Mouse (Mus musculus): ENCODE results near the gene Lhfpl5. TPM values are rescaled to one million over a fixed set of nuclear protein-coding genes. Genes with fewer than 3 reads are reported as not detected.

Lhfpl5 gene
- polyA plus RNA-seq, 1 experiment, result not detected

DNA sequence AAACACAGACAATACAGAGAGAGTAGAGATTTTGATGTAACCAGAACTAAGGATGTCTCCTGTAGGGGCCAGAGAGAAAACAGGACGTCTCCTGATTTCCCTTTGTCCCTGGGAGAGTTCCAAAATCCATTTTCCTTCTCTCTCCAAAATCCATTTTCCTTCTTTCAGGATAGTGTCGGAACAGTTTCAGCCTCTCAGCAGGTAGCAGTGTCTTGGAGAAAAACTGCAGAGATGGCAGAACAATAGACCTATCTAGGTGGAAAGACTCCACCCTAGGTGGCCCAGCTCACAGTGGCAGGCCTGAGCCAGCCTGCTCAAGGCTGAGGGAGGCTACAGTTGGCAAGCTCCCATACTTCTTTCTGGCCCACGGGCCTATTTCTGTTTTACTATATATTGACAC lies 7.9 kb upstream of the Lhfpl5 start:
- Histone ChIP-seq H3K36me3 (replicated peaks; ENCODE audit: low read length) (no peaks in the 10 kb centered on the region), H3K4me1 (peaks cover 4% of the 10 kb centered on the region; the same call in 1 of the 2 replicates), H3K9me3 (no peaks in the 10 kb centered on the region), H3K4me3 (replicated peaks) (no peak overlapping the region), H3K27me3 (replicated peaks) (peaks cover 11% of the 10 kb centered on the region)
- no peak for TF ChIP-seq GATA1 (IDR thresholded peaks at IDR 0.05; ENCODE audit: borderline replicate concordance, low read length)
- no peak for TF ChIP-seq FLI1 (IDR thresholded peaks at IDR 0.05; ENCODE audit: low read length)

DNA sequence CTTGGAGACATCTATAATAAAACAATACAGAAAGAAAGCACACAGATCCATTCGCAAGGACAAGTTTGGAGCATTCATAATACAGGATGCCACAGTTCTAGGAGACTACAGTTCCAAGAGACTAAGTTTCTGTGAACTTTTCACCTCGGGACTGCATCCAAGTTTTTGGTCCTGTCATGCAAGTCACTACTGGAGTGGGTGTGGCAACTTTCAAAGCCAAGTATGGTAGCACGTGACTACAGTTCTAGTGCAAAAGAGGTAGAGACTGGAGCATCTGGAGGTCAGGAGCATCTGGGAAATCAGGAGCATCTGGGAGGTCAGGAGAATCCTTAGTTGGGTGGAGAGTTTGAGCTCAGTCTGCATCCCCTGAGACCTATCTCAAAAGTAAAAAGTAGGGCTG lies 3.6 kb upstream of the Lhfpl5 start:
- Histone ChIP-seq H3K4me3 (replicated peaks) (no peak overlapping the region), H3K27me3 (replicated peaks) (peaks cover 33% of the 10 kb centered on the region), H3K9me3 (no peaks in the 10 kb centered on the region), H3K4me1 (peaks cover 10% of the 10 kb centered on the region), H3K36me3 (replicated peaks; ENCODE audit: low read length) (no peaks in the 10 kb centered on the region)
- TF ChIP-seq FLI1 (IDR thresholded peaks at IDR 0.05; ENCODE audit: low read length) (no peak), GATA1 (IDR thresholded peaks at IDR 0.05; ENCODE audit: borderline replicate concordance, low read length) (no peak)

DNA sequence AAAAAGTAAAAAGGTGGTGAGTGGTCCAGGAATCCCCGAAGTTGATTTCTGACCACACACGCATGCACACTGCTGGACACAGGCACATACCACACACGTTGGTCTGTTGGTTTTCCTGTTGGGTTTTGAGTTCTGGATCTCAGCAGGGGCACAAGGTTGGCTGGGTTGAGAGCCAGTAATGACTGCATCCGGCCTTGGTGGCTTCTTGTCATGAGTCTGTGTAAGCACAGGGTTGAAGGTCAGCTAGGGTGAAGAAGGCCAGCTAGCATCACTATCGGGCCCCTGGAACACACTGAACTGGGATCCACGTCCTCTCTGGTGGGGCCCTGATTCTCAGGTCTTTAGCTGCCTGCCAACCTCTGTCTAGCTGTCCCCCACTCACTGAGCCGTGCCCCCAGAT lies 2.9 kb upstream of the Lhfpl5 start:
- Histone ChIP-seq H3K36me3 (replicated peaks; ENCODE audit: low read length) (no peaks in the 10 kb centered on the region), H3K9me3 (no peaks in the 10 kb centered on the region)
- TF ChIP-seq FLI1 (IDR thresholded peaks at IDR 0.05; ENCODE audit: low read length), result no peak
- no peak for TF ChIP-seq GATA1 (IDR thresholded peaks at IDR 0.05; ENCODE audit: borderline replicate concordance, low read length)

DNA sequence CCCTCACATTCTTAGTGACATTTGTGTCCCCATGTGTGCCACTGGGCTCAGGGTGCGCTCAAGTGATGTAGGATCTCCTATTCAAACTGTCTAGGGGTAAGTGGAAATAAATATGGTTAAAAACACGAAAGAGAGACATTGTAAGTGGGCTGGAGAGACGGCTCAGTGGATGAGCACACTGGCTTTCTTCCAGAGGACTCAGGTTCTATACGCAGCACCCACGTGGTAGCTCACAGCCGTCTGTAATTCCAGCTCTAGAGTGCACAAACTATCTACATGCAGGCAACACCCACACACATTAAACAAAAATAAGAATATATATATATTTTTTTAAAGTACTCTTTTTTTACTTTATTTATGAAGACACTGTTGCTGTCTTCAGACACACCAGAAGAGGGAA lies 2.5 kb upstream of the Lhfpl5 start:
- H3K4me1 ChIP-seq, result peaks cover 10% of the 10 kb centered on the region
- no peak overlapping the region for H3K4me3 ChIP-seq (replicated peaks)
- H3K27me3 ChIP-seq (replicated peaks), result peaks cover 38% of the 10 kb centered on the region
- H3K9me3 ChIP-seq, result no peaks in the 10 kb centered on the region
- TF ChIP-seq FLI1 (IDR thresholded peaks at IDR 0.05; ENCODE audit: low read length), result no peak
- no peaks in the 10 kb centered on the region for H3K36me3 ChIP-seq (replicated peaks; ENCODE audit: low read length)

More for the DNA sequence above, 2.9 kb upstream of the Lhfpl5 start:
- no peak overlapping the region for H3K4me3 ChIP-seq (replicated peaks)
- peaks cover 10% of the 10 kb centered on the region for H3K4me1 ChIP-seq
- peaks cover 35% of the 10 kb centered on the region for H3K27me3 ChIP-seq (replicated peaks)

DNA sequence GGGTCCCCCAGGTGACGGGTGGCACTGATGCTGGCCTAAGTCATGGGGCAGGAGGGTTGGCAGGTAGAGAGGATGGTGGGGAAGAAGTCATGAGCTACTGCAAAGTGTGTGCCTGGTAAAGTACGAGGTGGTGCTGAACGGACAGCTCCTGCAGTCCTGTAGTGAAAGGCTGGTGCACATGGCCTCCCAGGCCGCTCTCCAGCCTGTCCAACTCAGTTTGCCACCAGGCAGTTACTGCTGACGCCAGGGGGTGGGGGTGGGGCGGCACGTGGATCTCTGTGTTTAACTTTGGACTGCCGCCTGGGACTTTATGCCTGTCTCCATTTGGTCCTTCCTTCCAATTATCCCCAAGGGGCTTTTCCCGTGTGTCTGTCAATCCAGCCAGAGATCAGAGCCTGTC lies 5.0 kb downstream of the Lhfpl5 start:
- Histone ChIP-seq H3K27me3 (replicated peaks) (peaks cover 30% of the 10 kb centered on the region), H3K9me3 (no peaks in the 10 kb centered on the region), H3K4me3 (replicated peaks) (peak overlapping the region; percentile 21), H3K36me3 (replicated peaks; ENCODE audit: low read length) (no peaks in the 10 kb centered on the region), H3K4me1 (peaks cover 13% of the 10 kb centered on the region)
- TF ChIP-seq GATA1 (IDR thresholded peaks at IDR 0.05; ENCODE audit: borderline replicate concordance, low read length), result no peak
- TF ChIP-seq FLI1 (IDR thresholded peaks at IDR 0.05; ENCODE audit: low read length), result no peak

DNA sequence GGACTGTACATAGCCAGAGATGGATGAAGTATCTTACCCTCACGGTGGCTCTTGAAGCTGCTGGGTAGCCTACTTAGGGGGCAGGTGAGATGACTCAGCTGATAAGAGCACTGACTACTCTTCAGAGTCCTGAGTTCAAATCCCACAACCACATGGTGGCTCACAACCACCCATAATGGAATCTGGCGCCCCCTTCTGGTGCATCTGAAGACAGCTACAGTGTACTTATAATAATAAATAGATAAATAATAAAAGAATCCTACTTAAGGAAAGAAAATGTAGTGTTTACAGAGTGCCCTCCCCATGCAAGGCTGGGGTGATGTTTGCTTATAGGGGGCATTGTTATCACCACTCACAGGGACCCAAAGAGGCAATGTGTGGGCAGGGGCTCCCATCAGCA lies 5.6 kb downstream of the Lhfpl5 start:
- Histone ChIP-seq H3K4me3 (replicated peaks) (no peak overlapping the region), H3K36me3 (replicated peaks; ENCODE audit: low read length) (no peaks in the 10 kb centered on the region), H3K4me1 (peaks cover 7% of the 10 kb centered on the region), H3K27me3 (replicated peaks) (peaks cover 23% of the 10 kb centered on the region), H3K9me3 (no peaks in the 10 kb centered on the region)
- no peak for TF ChIP-seq GATA1 (IDR thresholded peaks at IDR 0.05; ENCODE audit: borderline replicate concordance, low read length)
- no peak for TF ChIP-seq FLI1 (IDR thresholded peaks at IDR 0.05; ENCODE audit: low read length)

DNA sequence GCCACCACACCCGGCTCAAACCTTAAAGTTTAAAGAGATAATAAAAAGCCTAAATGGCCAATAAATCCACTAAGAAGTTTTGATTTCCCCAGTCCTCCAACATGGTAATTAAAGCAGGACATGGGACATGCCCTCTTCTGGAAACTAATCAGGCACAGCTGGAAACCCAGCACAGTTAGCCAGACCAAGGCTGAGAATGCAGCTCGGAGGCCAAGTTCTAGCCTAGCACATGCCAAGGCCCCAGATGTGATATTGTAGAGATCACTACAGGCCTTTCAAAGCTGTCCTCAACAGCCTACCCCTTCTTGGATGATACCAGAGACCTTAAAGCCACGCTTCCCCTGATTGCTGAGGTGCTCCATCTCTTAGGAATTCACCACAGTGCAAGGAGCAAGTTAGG lies 11.1 kb downstream of the Lhfpl5 start:
- TF ChIP-seq FLI1 (IDR thresholded peaks at IDR 0.05; ENCODE audit: low read length), result no peak
- no peak for TF ChIP-seq GATA1 (IDR thresholded peaks at IDR 0.05; ENCODE audit: borderline replicate concordance, low read length)
- Histone ChIP-seq H3K4me3 (replicated peaks) (no peak overlapping the region), H3K4me1 (peaks cover 13% of the 10 kb centered on the region), H3K36me3 (replicated peaks; ENCODE audit: low read length) (peaks cover 44% of the 10 kb centered on the region), H3K27me3 (replicated peaks) (peaks cover 2% of the 10 kb centered on the region), H3K9me3 (no peaks in the 10 kb centered on the region)

DNA sequence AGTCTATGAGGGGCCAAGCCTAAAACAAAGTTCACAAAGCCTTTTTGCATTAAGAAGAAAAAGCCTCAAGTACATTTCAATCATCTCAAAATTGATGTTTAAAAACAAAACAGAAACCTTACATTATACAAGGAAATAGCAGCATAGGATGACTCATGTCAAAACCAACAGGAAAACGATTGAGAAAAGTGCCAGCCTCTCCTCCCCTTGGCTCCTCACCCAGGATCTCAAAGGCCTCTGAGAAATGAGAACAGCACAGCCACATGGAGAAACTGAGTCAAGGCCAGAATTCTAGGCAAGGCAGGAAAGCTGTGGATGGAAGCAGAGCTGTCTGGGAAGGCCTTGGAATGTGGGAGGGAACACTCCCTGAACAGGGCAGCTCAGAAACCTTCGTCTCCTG lies 13.2 kb downstream of the Lhfpl5 start:
- H3K9me3 ChIP-seq, result no peaks in the 10 kb centered on the region
- no peak for TF ChIP-seq FLI1 (IDR thresholded peaks at IDR 0.05; ENCODE audit: low read length)
- peaks cover 22% of the 10 kb centered on the region for H3K4me1 ChIP-seq
- peaks cover under 1% of the 10 kb centered on the region for H3K27me3 ChIP-seq (replicated peaks)
- peaks cover 65% of the 10 kb centered on the region for H3K36me3 ChIP-seq (replicated peaks; ENCODE audit: low read length)
- H3K4me3 ChIP-seq (replicated peaks), result no peak overlapping the region

DNA sequence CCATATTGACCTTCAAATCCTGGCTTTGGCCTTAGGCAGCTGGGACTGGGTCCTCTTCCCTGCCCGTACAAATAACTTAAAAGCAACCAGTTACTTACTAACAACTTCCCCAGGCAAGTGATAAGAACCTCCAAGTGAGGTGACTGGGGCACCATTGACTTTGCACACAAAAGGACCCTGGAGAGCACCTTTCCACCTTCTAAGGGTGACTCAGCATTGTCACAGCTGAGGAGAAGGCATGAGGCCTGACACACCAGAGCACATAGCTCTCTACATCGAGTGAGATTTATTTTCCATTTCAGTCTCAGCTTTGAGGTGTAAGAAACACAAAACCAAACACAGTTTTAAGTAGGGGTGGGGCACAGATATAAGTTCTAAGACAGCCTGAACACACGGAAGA lies 15.2 kb downstream of the Lhfpl5 start:
- H3K9me3 ChIP-seq, result no peaks in the 10 kb centered on the region
- peaks cover 81% of the 10 kb centered on the region for H3K36me3 ChIP-seq (replicated peaks; ENCODE audit: low read length)
- TF ChIP-seq GATA1 (IDR thresholded peaks at IDR 0.05; ENCODE audit: borderline replicate concordance, low read length) (no peak), FLI1 (IDR thresholded peaks at IDR 0.05; ENCODE audit: low read length) (no peak)
- peaks cover 15% of the 10 kb centered on the region for H3K4me1 ChIP-seq
- no peak overlapping the region for H3K4me3 ChIP-seq (replicated peaks)
- no peaks in the 10 kb centered on the region for H3K27me3 ChIP-seq (replicated peaks)

DNA sequence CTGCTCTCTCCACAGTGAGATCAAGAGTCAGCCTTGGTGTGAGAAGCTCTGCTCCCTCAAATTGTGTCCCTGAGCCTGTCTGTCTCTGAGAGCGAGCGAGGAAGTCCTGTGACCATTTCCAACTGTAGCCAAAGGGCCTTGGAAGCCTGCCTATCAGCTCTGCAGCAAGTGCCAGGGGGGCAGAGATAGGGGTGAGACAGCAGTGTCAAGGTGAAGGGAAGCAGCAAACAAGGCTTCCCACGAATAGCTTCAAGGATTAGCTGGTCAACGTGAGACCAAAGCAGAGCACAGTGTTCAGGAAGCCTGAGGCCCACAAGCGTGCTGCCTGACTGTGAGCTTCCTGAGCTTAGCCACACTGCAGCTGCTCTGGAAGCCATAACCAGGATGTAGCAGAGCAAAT lies 16.0 kb downstream of the Lhfpl5 start:
- H3K27me3 ChIP-seq (replicated peaks), result no peaks in the 10 kb centered on the region
- TF ChIP-seq GATA1 (IDR thresholded peaks at IDR 0.05; ENCODE audit: borderline replicate concordance, low read length), result no peak
- H3K36me3 ChIP-seq (replicated peaks; ENCODE audit: low read length), result peaks cover 90% of the 10 kb centered on the region
- no peak overlapping the region for H3K4me3 ChIP-seq (replicated peaks)
- H3K4me1 ChIP-seq, result peaks cover 15% of the 10 kb centered on the region
- no peaks in the 10 kb centered on the region for H3K9me3 ChIP-seq

DNA sequence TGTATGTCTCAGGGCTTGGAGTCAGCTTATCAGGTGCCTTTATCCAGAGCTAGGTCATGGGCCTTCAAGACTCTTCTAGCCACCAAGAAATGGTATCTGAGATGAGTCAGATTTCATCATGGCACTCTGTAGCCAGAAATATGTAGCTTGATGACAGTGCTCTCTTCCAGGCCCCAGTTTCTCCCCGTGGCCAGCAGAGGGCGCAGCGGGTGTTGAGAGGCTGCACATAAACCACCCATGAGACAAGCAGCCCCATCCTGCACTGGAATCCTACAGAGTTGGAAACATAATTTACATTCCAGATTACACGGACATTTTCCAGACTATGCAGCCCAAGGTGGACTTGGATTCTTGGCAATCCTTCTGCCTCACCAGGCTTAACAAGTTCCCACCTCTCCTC lies 17.6 kb downstream of the Lhfpl5 start:
- Histone ChIP-seq H3K4me3 (replicated peaks) (no peak overlapping the region), H3K4me1 (peaks cover 15% of the 10 kb centered on the region), H3K36me3 (replicated peaks; ENCODE audit: low read length) (peaks cover 93% of the 10 kb centered on the region), H3K9me3 (no peaks in the 10 kb centered on the region), H3K27me3 (replicated peaks) (no peaks in the 10 kb centered on the region)
- TF ChIP-seq GATA1 (IDR thresholded peaks at IDR 0.05; ENCODE audit: borderline replicate concordance, low read length) (no peak), FLI1 (IDR thresholded peaks at IDR 0.05; ENCODE audit: low read length) (no peak)

All from megakaryocyte, embryonic 14.5 days (primary cell).